Mouse (Mus musculus) intestine, embryonic 14.5 days (tissue): ENCODE measurements around the gene Skida1. TPM values are rescaled to one million over a fixed set of nuclear protein-coding genes. Genes with fewer than 3 reads are reported as not detected.
A peak's percentile ranks its signal among the peaks of the same experiment; 100 is the strongest.
"Not testable (repeated sequence)": the region's sequence is repeated elsewhere in the genome, so short reads cannot be mapped to it uniquely, and the experiment has no call there.

Experiments
- ATAC-seq: fragments of 200-750 bp; cut with Nextera tagmentation; replicated peaks from 2 replicates; pipeline ENCODE4 v1.8.0; 2017; ENCODE audit warnings: low read depth, moderate number of reproducible peaks, moderate TSS enrichment, moderate library complexity; ENCODE audit not compliant: low FRiP score, low TSS enrichment
- DNase-seq: peaks from one replicate; pipeline ENCODE4 v3.0.0-alpha.2; 2018; ENCODE audit warnings: low spot score
- H3K27ac ChIP-seq: fragments of 300-500 bp; sonication (generic); 2 replicates; pipeline ENCODE4 v1.5.1; 2014; ENCODE audit warnings: low read depth, mild to moderate bottlenecking, control low read depth
- H3K27me3 ChIP-seq: fragments of 300-500 bp; sonication (generic); replicated peaks from 2 replicates; pipeline ENCODE4 v1.6.1; 2014; ENCODE audit warnings: low read length, control low read depth; ENCODE audit not compliant: control insufficient read depth, insufficient read depth
- H3K36me3 ChIP-seq: fragments of 300-500 bp; sonication (generic); 2 replicates; pipeline ENCODE4 v1.6.1; 2014; ENCODE audit warnings: low read length, control low read depth; ENCODE audit not compliant: control insufficient read depth, insufficient read depth
- H3K4me1 ChIP-seq: fragments of 300-500 bp; sonication (generic); replicated peaks from 2 replicates; pipeline ENCODE4 v1.6.1; 2014; ENCODE audit warnings: low read length, control low read depth, mixed read lengths; ENCODE audit not compliant: control insufficient read depth, insufficient read depth
- H3K4me2 ChIP-seq: fragments of 300-500 bp; sonication (generic); 2 replicates; pipeline ENCODE4 v1.6.1; 2014; ENCODE audit warnings: low read length
- H3K4me3 ChIP-seq: fragments of 300-500 bp; sonication (generic); 2 replicates; pipeline ENCODE4 v1.5.1; 2014; ENCODE audit warnings: low read depth, low read length, control low read depth, mixed read lengths
- H3K9ac ChIP-seq: fragments of 300-500 bp; sonication (generic); 2 replicates; pipeline ENCODE4 v1.6.1; 2014; ENCODE audit warnings: mild to moderate bottlenecking, low read length
- H3K9me3 ChIP-seq: fragments of 300-500 bp; sonication (generic); 2 replicates; pipeline ENCODE4 v1.6.1; 2016; ENCODE audit warnings: low read length, control low read depth; ENCODE audit not compliant: control insufficient read depth
- WGBS: fragments of 180-500 bp; shearing (Covaris S2); extraction: QIAGEN DNeasy Blood & Tissue Kit; methylation state at CpG from one replicate; pipeline ENCODE4 v1.1.7; 2014; 5-methylcytosine and 5-hydroxymethylcytosine counted together
- polyA plus RNA-seq: library from polyadenylated mRNA; unstranded; fragments of >200 nt; fragmentation: Nextera tagmentation; extraction: Ambion mirVana; gene quantifications from 2 replicates; pipeline ENCODE4 v1.2.1, GENCODE M21; 2014

Skida1 gene
- 3.3 and 3.8 TPM in 2 replicates for polyA plus RNA-seq

DNA sequence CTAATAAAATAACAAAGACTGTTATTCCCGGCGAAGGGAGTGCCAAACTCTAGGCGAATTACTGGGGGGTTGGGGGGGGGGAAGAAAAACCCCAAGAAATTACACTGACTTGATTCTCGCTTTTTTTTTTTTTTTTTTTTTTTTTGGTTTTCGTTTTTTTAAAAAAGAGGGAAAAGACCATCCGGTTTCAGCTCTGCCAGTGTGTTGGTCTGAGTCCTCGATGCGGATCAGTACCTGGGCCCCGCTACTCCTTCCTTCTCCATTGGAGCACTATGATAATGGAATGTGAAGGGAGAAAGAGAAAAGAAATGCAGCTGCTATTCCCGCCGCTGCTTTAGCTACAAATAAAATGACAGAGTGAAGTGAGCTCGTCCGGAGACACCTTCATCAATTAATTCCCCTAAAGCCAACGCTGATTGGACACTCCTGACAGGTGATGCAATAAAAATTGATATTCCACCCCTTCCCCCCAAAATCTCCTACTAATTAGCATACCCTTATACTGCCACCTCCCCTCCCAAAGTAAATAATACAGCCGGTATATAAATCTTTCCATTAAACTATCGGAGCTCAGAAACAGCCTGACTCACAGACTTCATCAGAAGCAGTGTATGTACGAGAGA, at the start of gene Skida1:
Skida1 (minus strand) TSS at position 599 of the 623 bp plus-strand sequence.
- Histone ChIP-seq H3K4me3 (peak within 1 kb of the TSS; percentile 74), H3K36me3 (no peaks in the 10 kb centered on the region), H3K27ac (peak within 1 kb of the TSS; percentile 95), H3K4me1 (peaks cover 41% of the 10 kb centered on the region), H3K27me3 (no peaks in the 10 kb centered on the region), H3K4me2 (peak within 1 kb of the TSS; percentile 85), H3K9ac (peak within 1 kb of the TSS; percentile 87), H3K9me3 (no peaks in the 10 kb centered on the region)
- DNase-seq, result peak; percentile 71
- ATAC-seq, result peak; percentile 22
- WGBS, result 2% methylated on average over 17 of the region's 17 CpGs

DNA sequence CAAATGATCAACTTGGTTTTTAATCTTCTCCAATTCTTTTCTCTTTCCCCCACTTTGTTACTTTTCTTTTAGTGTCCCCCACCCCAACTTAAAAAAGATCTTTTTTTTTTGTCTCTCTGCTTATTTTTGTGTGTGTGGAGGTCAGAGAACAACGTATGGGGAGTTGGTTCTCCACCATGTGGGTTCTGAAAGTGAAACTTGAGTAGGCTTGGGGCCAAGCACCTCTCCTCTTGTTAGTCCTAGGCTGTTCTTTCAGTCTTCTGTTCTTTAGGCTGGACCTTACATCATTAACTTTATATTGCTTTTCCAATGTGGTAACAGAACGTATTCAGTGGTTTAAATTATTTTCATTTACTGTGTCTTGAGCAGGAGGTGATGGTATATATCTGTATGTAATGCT, 47.0 kb upstream of the Skida1 start:
- no peak overlapping the region for H3K27ac ChIP-seq
- H3K27me3 ChIP-seq, result no peaks in the 10 kb centered on the region
- 68% methylated on average over 2 of the region's 2 CpGs for WGBS
- H3K9me3 ChIP-seq, result no peaks in the 10 kb centered on the region
- peaks cover 39% of the 10 kb centered on the region for H3K36me3 ChIP-seq
- no peak overlapping the region for H3K4me2 ChIP-seq
- H3K4me3 ChIP-seq, result no peak overlapping the region
- no peak for ATAC-seq
- DNase-seq, result no peak
- no peaks in the 10 kb centered on the region for H3K4me1 ChIP-seq
- no peak overlapping the region for H3K9ac ChIP-seq

DNA sequence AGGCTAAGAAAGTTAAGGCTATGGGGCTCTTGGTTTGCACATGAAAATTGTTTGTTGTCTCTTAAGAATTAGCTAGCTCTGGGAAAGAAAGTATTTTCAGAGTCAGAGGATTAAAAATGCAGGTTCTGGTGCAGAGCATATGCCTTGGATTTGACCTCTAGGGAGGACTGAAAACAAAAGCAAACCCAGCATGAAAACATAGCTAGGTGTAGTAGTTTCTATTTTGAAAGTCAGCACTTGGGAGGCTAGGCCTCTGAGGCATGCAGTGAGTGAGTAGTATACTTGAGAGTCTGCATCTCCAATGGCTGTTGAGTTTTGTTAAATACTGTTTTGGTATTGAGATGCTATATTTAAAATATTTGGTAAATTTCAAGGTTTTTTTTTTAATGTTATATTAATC, 45.5 kb upstream of the Skida1 start:
- no peak overlapping the region for H3K27ac ChIP-seq
- DNase-seq (no peak), ATAC-seq (no peak)
- no peak overlapping the region for H3K9ac ChIP-seq
- no peaks in the 10 kb centered on the region for H3K27me3 ChIP-seq
- H3K36me3 ChIP-seq, result peaks cover 45% of the 10 kb centered on the region
- no peak overlapping the region for H3K4me3 ChIP-seq
- no peak overlapping the region for H3K4me2 ChIP-seq
- no peaks in the 10 kb centered on the region for H3K9me3 ChIP-seq
- no peaks in the 10 kb centered on the region for H3K4me1 ChIP-seq

DNA sequence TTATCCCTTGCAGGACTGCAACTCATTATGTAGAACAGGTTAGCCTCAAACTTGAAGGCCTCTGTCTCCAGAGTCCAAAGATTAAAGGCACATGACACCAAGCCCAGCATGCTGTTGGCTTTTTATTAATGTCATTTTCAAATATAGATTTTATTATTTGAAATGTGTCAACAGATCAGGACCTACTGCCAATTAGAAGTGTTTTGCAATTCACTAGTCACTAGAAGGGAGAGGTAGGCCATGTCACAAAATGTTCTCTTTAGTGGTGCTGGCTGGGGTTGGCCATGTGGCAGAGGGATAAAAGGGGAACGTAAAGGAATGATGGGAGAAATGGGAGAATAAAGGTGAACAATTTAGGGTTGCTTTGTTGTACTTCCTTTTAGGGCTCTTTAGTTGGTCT, 45.0 kb upstream of the Skida1 start:
- 97% methylated on average over 1 of the region's 1 CpGs for WGBS
- Histone ChIP-seq H3K36me3 (peaks cover 46% of the 10 kb centered on the region), H3K27ac (no peak overlapping the region), H3K4me3 (no peak overlapping the region), H3K9me3 (no peaks in the 10 kb centered on the region), H3K9ac (no peak overlapping the region), H3K4me2 (no peak overlapping the region), H3K4me1 (no peaks in the 10 kb centered on the region), H3K27me3 (no peaks in the 10 kb centered on the region)
- DNase-seq (no peak), ATAC-seq (no peak)

DNA sequence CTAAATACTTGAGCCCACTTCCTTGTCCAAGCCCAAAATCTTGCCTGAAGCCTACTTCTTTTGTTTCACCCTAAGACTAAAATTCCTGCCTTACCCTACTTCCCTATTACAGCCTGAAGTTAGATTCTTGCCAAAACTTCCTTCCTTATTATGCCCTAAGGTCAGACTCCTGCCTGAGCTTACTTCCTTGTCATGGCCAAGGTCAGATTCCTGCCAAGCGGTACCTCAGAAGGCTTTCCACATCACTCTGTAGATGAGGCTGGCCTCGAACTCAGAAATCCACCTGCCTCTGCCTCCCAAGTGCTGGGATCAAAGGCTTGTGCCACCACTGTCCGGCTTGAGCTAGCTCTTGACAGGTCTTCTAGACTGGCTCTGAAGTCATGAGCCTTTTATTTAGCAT, 38.8 kb upstream of the Skida1 start:
- not testable (repeated sequence) for H3K9me3 ChIP-seq, H3K27ac ChIP-seq, H3K9ac ChIP-seq, DNase-seq, H3K4me2 ChIP-seq, H3K27me3 ChIP-seq, ATAC-seq, H3K4me1 ChIP-seq, H3K4me3 ChIP-seq
- WGBS, result 97% methylated on average over 3 of the region's 3 CpGs
- peaks cover 77% of the 10 kb centered on the region for H3K36me3 ChIP-seq

DNA sequence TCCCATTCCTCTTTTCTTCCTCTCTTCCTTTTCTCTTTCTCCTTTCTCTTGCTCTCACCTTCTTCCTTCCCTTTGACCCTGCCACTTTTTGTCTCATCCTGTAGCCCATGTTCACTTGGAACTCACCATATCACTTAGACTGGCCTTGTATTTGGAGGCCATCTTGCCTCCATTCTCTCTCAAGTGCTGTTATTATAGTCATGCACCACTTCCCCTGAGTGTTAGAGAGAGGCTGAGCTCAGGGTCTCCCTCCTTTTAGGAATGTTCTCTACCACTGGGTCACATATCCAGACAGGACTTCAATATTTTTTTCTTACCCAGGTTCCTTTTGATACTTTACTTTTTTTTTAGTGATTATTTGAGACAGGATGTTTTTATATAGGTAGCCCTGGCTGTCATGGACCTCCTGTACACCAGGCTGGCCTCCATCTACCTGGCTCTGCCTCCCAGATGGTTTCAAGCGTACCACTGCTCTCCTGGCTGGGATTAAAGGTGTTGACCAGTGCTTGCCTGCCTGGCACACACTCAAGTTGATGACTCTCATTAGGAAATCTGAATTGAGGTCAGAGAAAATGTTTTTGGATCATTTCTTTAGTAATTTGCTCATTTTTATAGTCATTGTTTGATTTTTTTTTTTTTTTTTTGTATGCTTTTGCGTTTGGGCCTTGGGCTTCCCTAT, 31.5 kb upstream of the Skida1 start:
- peaks cover 73% of the 10 kb centered on the region for H3K36me3 ChIP-seq
- WGBS, result 90% methylated on average over 2 of the region's 2 CpGs
- no peaks in the 10 kb centered on the region for H3K4me1 ChIP-seq
- no peak for ATAC-seq
- no peak overlapping the region for H3K9ac ChIP-seq
- no peak overlapping the region for H3K4me2 ChIP-seq
- H3K27ac ChIP-seq, result no peak overlapping the region
- no peaks in the 10 kb centered on the region for H3K9me3 ChIP-seq
- DNase-seq, result no peak
- no peaks in the 10 kb centered on the region for H3K27me3 ChIP-seq
- no peak overlapping the region for H3K4me3 ChIP-seq

DNA sequence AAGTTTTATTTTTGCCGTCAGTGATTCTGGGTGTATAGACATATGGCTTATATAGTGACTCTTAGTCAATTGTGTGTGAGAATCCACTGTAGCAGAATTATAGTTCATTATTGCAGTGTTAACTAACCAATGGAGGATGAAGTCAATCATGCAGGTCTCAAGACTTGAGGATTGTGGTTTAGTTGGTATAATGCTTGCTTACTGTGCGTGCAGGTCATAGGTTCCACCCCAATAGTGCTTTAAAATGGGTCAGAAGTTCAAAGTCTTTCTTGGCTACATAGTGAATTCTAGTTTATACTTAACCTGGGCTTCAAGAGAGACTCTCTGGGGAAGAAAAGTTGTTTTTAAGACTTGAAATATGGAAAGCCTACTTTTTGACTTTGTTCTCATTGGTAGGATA, 23.1 kb upstream of the Skida1 start:
- Histone ChIP-seq H3K4me2 (no peak overlapping the region), H3K27me3 (no peaks in the 10 kb centered on the region), H3K4me3 (no peak overlapping the region), H3K27ac (no peak overlapping the region), H3K9me3 (no peaks in the 10 kb centered on the region), H3K36me3 (peaks cover 57% of the 10 kb centered on the region), H3K4me1 (no peaks in the 10 kb centered on the region), H3K9ac (no peak overlapping the region)
- ATAC-seq, result no peak
- 90% methylated on average over 2 of the region's 2 CpGs for WGBS
- no peak for DNase-seq

DNA sequence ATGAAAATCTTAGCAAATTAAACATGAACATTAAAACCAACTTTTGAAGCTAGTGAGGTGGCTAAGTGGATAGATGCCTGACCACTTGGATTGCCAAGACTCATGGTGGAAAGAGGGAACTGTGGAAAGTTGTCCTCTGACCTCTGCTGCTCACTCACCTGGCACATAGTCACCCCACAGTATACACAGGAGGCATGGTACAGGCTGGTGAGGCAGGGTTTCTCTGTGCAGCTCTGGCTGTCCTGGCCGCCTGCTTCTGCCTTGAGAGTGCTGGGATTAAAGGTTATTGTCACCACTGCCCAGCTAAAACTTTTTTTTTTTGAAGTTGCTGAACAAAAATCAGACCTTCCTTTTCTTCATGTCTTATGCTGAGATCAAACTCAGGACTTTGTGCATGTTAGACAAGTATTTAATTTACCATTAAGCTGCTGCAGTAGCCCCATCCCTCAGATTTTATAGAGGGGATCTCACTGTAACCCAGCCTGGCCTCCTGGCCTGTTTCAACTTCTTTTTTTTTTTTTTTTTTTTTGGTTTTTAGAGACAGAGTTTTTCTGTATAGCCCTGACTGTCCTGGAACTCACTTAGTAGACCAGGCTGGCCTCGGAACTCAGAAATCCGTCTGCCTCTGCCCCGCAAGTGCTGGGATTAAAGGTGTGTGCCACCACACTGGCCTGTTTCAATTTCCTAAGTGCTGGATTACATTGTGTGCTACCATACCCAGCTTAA, 19.4 kb upstream of the Skida1 start:
- no peak for ATAC-seq
- Histone ChIP-seq H3K4me1 (peaks cover 11% of the 10 kb centered on the region; the same call in 1 of the 2 replicates), H3K4me3 (no peak overlapping the region), H3K9me3 (no peaks in the 10 kb centered on the region), H3K4me2 (no peak overlapping the region), H3K27ac (no peak overlapping the region), H3K36me3 (peaks cover 33% of the 10 kb centered on the region), H3K9ac (no peak overlapping the region), H3K27me3 (no peaks in the 10 kb centered on the region)
- 93% methylated on average over 4 of the region's 4 CpGs for WGBS
- no peak for DNase-seq
